Mouse (Mus musculus) liver, adult 2 months (tissue): ENCODE measurements at regions not wholly inside any gene's neighbourhood (a gene's known extent, or its start where the extent isn't known, plus 50 kb on each side); places are given as distances from the start of the nearest gene placed in this dataset.
A peak's percentile ranks its signal among the peaks of the same experiment; 100 is the strongest.

ENCODE experiments used
- DNase-seq: peaks from one replicate; pipeline ENCODE4 v3.0.0-alpha.2; 2011; ENCODE audit warnings: low read depth, low spot score; ENCODE audit errors: extremely low read depth
- H3K27ac ChIP-seq: fragments of 200-500 bp; replicated peaks from 2 replicates; pipeline ENCODE4 v1.5.1; 2012; ENCODE audit warnings: low read depth, mild to moderate bottlenecking, control low read depth, inconsistent platforms, low read length; ENCODE audit not compliant: insufficient read depth
- H3K27me3 ChIP-seq: fragments of 200-500 bp; 2 replicates; pipeline ENCODE4 v1.6.1; 2012; ENCODE audit warnings: mild to moderate bottlenecking, moderate library complexity, low read length, inconsistent platforms; ENCODE audit not compliant: control insufficient read depth, insufficient read depth
- H3K36me3 ChIP-seq: fragments of 200-500 bp; 2 replicates; pipeline ENCODE4 v1.6.1; 2012; ENCODE audit warnings: low read length, inconsistent platforms; ENCODE audit not compliant: control insufficient read depth, insufficient read depth
- H3K4me1 ChIP-seq: fragments of 200-500 bp; 2 replicates; pipeline ENCODE4 v1.6.1; 2011; ENCODE audit warnings: low read length; ENCODE audit not compliant: control insufficient read depth, insufficient read depth
- H3K4me3 ChIP-seq: fragments of 200-500 bp; 2 replicates; pipeline ENCODE4 v1.5.1; 2011; ENCODE audit warnings: low read depth, mild to moderate bottlenecking, control low read depth, low read length, moderate library complexity; ENCODE audit not compliant: insufficient read depth
- H3K79me2 ChIP-seq: fragments of 200-500 bp; 2 replicates; pipeline ENCODE4 v1.6.1; 2012; ENCODE audit warnings: inconsistent platforms, mild to moderate bottlenecking, low read length, moderate library complexity; ENCODE audit not compliant: control insufficient read depth, insufficient read depth
- H3K9ac ChIP-seq: fragments of 200-500 bp; 2 replicates; pipeline ENCODE4 v1.6.1; 2012; ENCODE audit warnings: low read depth, mild to moderate bottlenecking, control low read depth, inconsistent platforms, low read length
- CTCF ChIP-seq: fragments of 200-500 bp; IDR thresholded peaks from 2 replicates; pipeline ENCODE4 v1.5.1; 2011; ENCODE audit warnings: low read depth, low read length, control low read depth
- POLR2A ChIP-seq: fragments of 200-500 bp; IDR thresholded peaks from 2 replicates; pipeline ENCODE4 v1.6.1; 2011; ENCODE audit warnings: low read length, control low read depth; ENCODE audit not compliant: insufficient read depth; ENCODE audit errors: extremely low read depth
- WGBS: fragments of 180-500 bp; shearing (Covaris S2); methylation state at CpG from one replicate; pipeline ENCODE4 v1.1.7; 2018; 5-methylcytosine and 5-hydroxymethylcytosine counted together

- Histone ChIP-seq H3K27ac (no peak overlapping the region), H3K9ac (no peak overlapping the region), H3K4me3 (no peak overlapping the region), H3K4me1 (peaks cover 5% of the 10 kb centered on the region), H3K36me3 (no peaks in the 10 kb centered on the region), H3K27me3 (no peaks in the 10 kb centered on the region), H3K79me2 (no peaks in the 10 kb centered on the region)
- 59% methylated on average over 6 of the region's 6 CpGs for WGBS
- no peak for DNase-seq
- TF ChIP-seq CTCF (no peak), POLR2A (no peak)
Observed at GRCm38 (mm10) chr12:110215311-110215710, 63.6 kb upstream of the Dio3 start.

GRCm38 (mm10) chr12:110219750-110220149 lies 59.1 kb upstream of the Dio3 start:
- Histone ChIP-seq H3K4me1 (peaks cover 29% of the 10 kb centered on the region), H3K79me2 (no peaks in the 10 kb centered on the region), H3K27me3 (no peaks in the 10 kb centered on the region), H3K4me3 (no peak overlapping the region), H3K36me3 (no peaks in the 10 kb centered on the region), H3K27ac (peak overlapping the region; percentile 42), H3K9ac (no peak overlapping the region)
- TF ChIP-seq POLR2A (no peak), CTCF (no peak)
- peak; percentile 55 for DNase-seq
- WGBS: 23% methylated on average over 8 of the region's 8 CpGs

GRCm38 (mm10) chr12:110220516-110220915 lies 58.4 kb upstream of the Dio3 start:
- peak overlapping the region; percentile 31 for H3K9ac ChIP-seq
- 17% methylated on average over 8 of the region's 8 CpGs for WGBS
- DNase-seq: peak; percentile 94
- H3K79me2 ChIP-seq: no peaks in the 10 kb centered on the region
- no peaks in the 10 kb centered on the region for H3K36me3 ChIP-seq
- no peaks in the 10 kb centered on the region for H3K27me3 ChIP-seq
- peak overlapping the region; percentile 10; the same call in 1 of the 2 replicates for H3K4me3 ChIP-seq
- TF ChIP-seq POLR2A: no peak
- TF ChIP-seq CTCF: no peak
- H3K4me1 ChIP-seq: peaks cover 29% of the 10 kb centered on the region
- peak overlapping the region; percentile 80 for H3K27ac ChIP-seq

- peak overlapping the region; percentile 80 for H3K27ac ChIP-seq
- 9% methylated on average over 4 of the region's 4 CpGs for WGBS
Observed at GRCm38 (mm10) chr12:110221184-110221583, 57.7 kb upstream of the Dio3 start.

GRCm38 (mm10) chr12:110221679-110222078 lies 57.2 kb upstream of the Dio3 start:
- peak overlapping the region; percentile 37; the same call in 1 of the 2 replicates for H3K27ac ChIP-seq
- H3K27me3 ChIP-seq: no peaks in the 10 kb centered on the region
- no peak overlapping the region for H3K4me3 ChIP-seq
- no peak overlapping the region for H3K9ac ChIP-seq
- no peaks in the 10 kb centered on the region for H3K36me3 ChIP-seq
- 81% methylated on average over 3 of the region's 3 CpGs for WGBS
- DNase-seq: no peak
- no peaks in the 10 kb centered on the region for H3K79me2 ChIP-seq
- no peak for TF ChIP-seq CTCF
- no peak for TF ChIP-seq POLR2A
- H3K4me1 ChIP-seq: peaks cover 29% of the 10 kb centered on the region

More at GRCm38 (mm10) chr12:110221184-110221583, 57.7 kb upstream of the Dio3 start:
- H3K4me3 ChIP-seq: no peak overlapping the region
- no peaks in the 10 kb centered on the region for H3K79me2 ChIP-seq
- peak; percentile 56 for DNase-seq
- peak overlapping the region; percentile 25 for H3K9ac ChIP-seq
- no peaks in the 10 kb centered on the region for H3K36me3 ChIP-seq
- no peaks in the 10 kb centered on the region for H3K27me3 ChIP-seq
- TF ChIP-seq CTCF (no peak), POLR2A (no peak)
- H3K4me1 ChIP-seq: peaks cover 29% of the 10 kb centered on the region

GRCm38 (mm10) chr12:110224250-110224649 lies 54.6 kb upstream of the Dio3 start:
- DNase-seq: peak; percentile 100
- Histone ChIP-seq H3K4me3 (no peak overlapping the region), H3K27ac (no peak overlapping the region), H3K9ac (no peak overlapping the region), H3K79me2 (no peaks in the 10 kb centered on the region), H3K27me3 (no peaks in the 10 kb centered on the region), H3K4me1 (peaks cover 29% of the 10 kb centered on the region), H3K36me3 (no peaks in the 10 kb centered on the region)
- TF ChIP-seq CTCF (no peak), POLR2A (no peak)
- WGBS: 17% methylated on average over 7 of the region's 7 CpGs
